Mouse (Mus musculus): ENCODE results near the gene Psmd8.

DNA sequence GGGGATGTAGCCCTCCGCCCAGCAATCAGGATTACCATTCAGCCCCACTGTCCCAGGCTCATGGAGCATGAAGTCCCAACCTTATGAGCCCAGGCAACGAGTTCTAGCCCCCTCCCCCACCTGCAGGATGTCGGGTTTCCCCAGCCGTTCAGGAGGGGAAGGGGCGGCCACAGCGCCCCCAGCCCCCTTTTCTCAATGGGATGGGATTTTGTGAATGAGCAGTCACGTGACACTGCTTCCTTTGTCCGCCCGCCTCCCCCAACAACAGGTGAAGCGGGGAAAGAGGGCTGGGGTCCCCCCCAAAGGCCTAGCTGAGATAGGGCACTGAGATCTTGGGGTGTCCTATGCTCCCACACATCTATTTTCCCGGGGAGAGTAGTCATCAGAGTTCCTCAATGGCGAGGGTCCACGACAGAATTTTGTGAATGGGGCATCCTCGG lies 11.7 kb downstream of the Psmd8 start:
- TF ChIP-seq EP300 (IDR thresholded peaks at IDR 0.05; ENCODE audit: insufficient read depth, low read depth, low read length) = no peak
- TF ChIP-seq POLR2A (IDR thresholded peaks at IDR 0.05; ENCODE audit: insufficient read depth, low read length) = no peak
- TF ChIP-seq CTCF (IDR thresholded peaks at IDR 0.05; ENCODE audit: low read depth, low read length) = no peak
